Mouse (Mus musculus): ENCODE data around the gene Olfr1410. TPM values are rescaled to one million over a fixed set of nuclear protein-coding genes. Genes with fewer than 3 reads are reported as not detected.

Olfr1410 gene
- polyA plus RNA-seq, 1 experiment from 2014 or later = not detected

GRCm38 (mm10) chr1:92646111-92646510 is 40.5 kb downstream of the Olfr1410 start:
- WGBS = 62% methylated on average over 2 of the region's 2 CpGs
- H3K4me1 ChIP-seq (ENCODE audit: control insufficient read depth, insufficient read depth, low read length) = peaks cover 6% of the 10 kb centered on the region
- H3K9me3 ChIP-seq (ENCODE audit: control insufficient read depth, low read length) = no peaks in the 10 kb centered on the region
- H3K9ac ChIP-seq (replicated peaks; ENCODE audit: low read length) = no peak overlapping the region
- H3K4me3 ChIP-seq (replicated peaks; ENCODE audit: low read depth, low read length) = no peak overlapping the region
- ATAC-seq (ENCODE audit: low FRiP score, low TSS enrichment) (no peak), DNase-seq (no peak)
- no peak overlapping the region for H3K4me2 ChIP-seq (ENCODE audit: low read length)
- no peaks in the 10 kb centered on the region for H3K27me3 ChIP-seq (ENCODE audit: control insufficient read depth, insufficient read depth, low read length)
- no peaks in the 10 kb centered on the region for H3K36me3 ChIP-seq (ENCODE audit: control insufficient read depth, insufficient read depth, low read length)
- no peak overlapping the region for H3K27ac ChIP-seq (replicated peaks; ENCODE audit: low read depth, low read length)

- peaks cover 5% of the 10 kb centered on the region; the same call in 1 of the 2 replicates for H3K4me1 ChIP-seq (ENCODE audit: control insufficient read depth, insufficient read depth, low read length)
- no peak for ATAC-seq (ENCODE audit: low FRiP score, low TSS enrichment)
- H3K4me2 ChIP-seq (ENCODE audit: low read length) = no peak overlapping the region
- no peaks in the 10 kb centered on the region for H3K9me3 ChIP-seq (ENCODE audit: control insufficient read depth, low read length)
- no peak overlapping the region for H3K4me3 ChIP-seq (replicated peaks; ENCODE audit: low read depth, low read length)
- no peak overlapping the region for H3K27ac ChIP-seq (replicated peaks; ENCODE audit: low read depth, low read length)
- DNase-seq = no peak
- no peaks in the 10 kb centered on the region for H3K27me3 ChIP-seq (ENCODE audit: control insufficient read depth, insufficient read depth, low read length)
- no peaks in the 10 kb centered on the region for H3K36me3 ChIP-seq (ENCODE audit: control insufficient read depth, insufficient read depth, low read length)
- 85% methylated on average over 7 of the region's 7 CpGs for WGBS
- no peak overlapping the region for H3K9ac ChIP-seq (replicated peaks; ENCODE audit: low read length)
Measured at GRCm38 (mm10) chr1:92646601-92647000, 41.0 kb downstream of the Olfr1410 start.

- H3K27ac ChIP-seq (replicated peaks; ENCODE audit: low read depth, low read length) = no peak overlapping the region
- no peak for ATAC-seq (ENCODE audit: low FRiP score, low TSS enrichment)
- 71% methylated on average over 4 of the region's 4 CpGs for WGBS
Measured at GRCm38 (mm10) chr1:92647026-92647425, 41.4 kb downstream of the Olfr1410 start.

GRCm38 (mm10) chr1:92647752-92648151 is 42.2 kb downstream of the Olfr1410 start:
- H3K9ac ChIP-seq (replicated peaks; ENCODE audit: low read length) = no peak overlapping the region
- peak; percentile 89 for DNase-seq
- no peaks in the 10 kb centered on the region for H3K36me3 ChIP-seq (ENCODE audit: control insufficient read depth, insufficient read depth, low read length)
- no peak overlapping the region for H3K4me3 ChIP-seq (replicated peaks; ENCODE audit: low read depth, low read length)
- no peaks in the 10 kb centered on the region for H3K4me1 ChIP-seq (ENCODE audit: control insufficient read depth, insufficient read depth, low read length)
- H3K4me2 ChIP-seq (ENCODE audit: low read length) = no peak overlapping the region
- ATAC-seq (ENCODE audit: low FRiP score, low TSS enrichment) = peak; percentile 14; the same call in 1 of the 2 replicates
- 9% methylated on average over 8 of the region's 8 CpGs for WGBS
- H3K27ac ChIP-seq (replicated peaks; ENCODE audit: low read depth, low read length) = no peak overlapping the region
- H3K27me3 ChIP-seq (ENCODE audit: control insufficient read depth, insufficient read depth, low read length) = no peaks in the 10 kb centered on the region
- H3K9me3 ChIP-seq (ENCODE audit: control insufficient read depth, low read length) = no peaks in the 10 kb centered on the region

More at GRCm38 (mm10) chr1:92647026-92647425, 41.4 kb downstream of the Olfr1410 start:
- Histone ChIP-seq H3K4me1 (ENCODE audit: control insufficient read depth, insufficient read depth, low read length) (peaks cover 5% of the 10 kb centered on the region; the same call in 1 of the 2 replicates), H3K9me3 (ENCODE audit: control insufficient read depth, low read length) (no peaks in the 10 kb centered on the region), H3K4me2 (ENCODE audit: low read length) (no peak overlapping the region), H3K36me3 (ENCODE audit: control insufficient read depth, insufficient read depth, low read length) (no peaks in the 10 kb centered on the region), H3K4me3 (replicated peaks; ENCODE audit: low read depth, low read length) (no peak overlapping the region), H3K9ac (replicated peaks; ENCODE audit: low read length) (no peak overlapping the region), H3K27me3 (ENCODE audit: control insufficient read depth, insufficient read depth, low read length) (no peaks in the 10 kb centered on the region)
- DNase-seq = no peak

- no peak for ATAC-seq (ENCODE audit: low FRiP score, low TSS enrichment)
- no peak overlapping the region for H3K27ac ChIP-seq (replicated peaks; ENCODE audit: low read depth, low read length)
- no peaks in the 10 kb centered on the region for H3K27me3 ChIP-seq (ENCODE audit: control insufficient read depth, insufficient read depth, low read length)
- no peaks in the 10 kb centered on the region for H3K36me3 ChIP-seq (ENCODE audit: control insufficient read depth, insufficient read depth, low read length)
- no peak overlapping the region for H3K4me3 ChIP-seq (replicated peaks; ENCODE audit: low read depth, low read length)
- DNase-seq = no peak
- H3K4me2 ChIP-seq (ENCODE audit: low read length) = no peak overlapping the region
- H3K4me1 ChIP-seq (ENCODE audit: control insufficient read depth, insufficient read depth, low read length) = no peaks in the 10 kb centered on the region
- H3K9ac ChIP-seq (replicated peaks; ENCODE audit: low read length) = no peak overlapping the region; the same call in 1 of the 2 replicates
- no peaks in the 10 kb centered on the region for H3K9me3 ChIP-seq (ENCODE audit: control insufficient read depth, low read length)
- 56% methylated on average over 10 of the region's 10 CpGs for WGBS
Measured at GRCm38 (mm10) chr1:92648197-92648596, 42.6 kb downstream of the Olfr1410 start.

GRCm38 (mm10) chr1:92648673-92649072 is 43.1 kb downstream of the Olfr1410 start, which contains the start of gene Otos:
Gene Otos, minus strand, starts transcription at chr1:92648841.
- Histone ChIP-seq H3K4me2 (ENCODE audit: low read length) (no peak within 1 kb of the TSS), H3K9ac (replicated peaks; ENCODE audit: low read length) (no peak within 1 kb of the TSS; the same call in 1 of the 2 replicates), H3K4me1 (ENCODE audit: control insufficient read depth, insufficient read depth, low read length) (no peaks in the 10 kb centered on the region), H3K9me3 (ENCODE audit: control insufficient read depth, low read length) (no peaks in the 10 kb centered on the region), H3K36me3 (ENCODE audit: control insufficient read depth, insufficient read depth, low read length) (no peaks in the 10 kb centered on the region), H3K4me3 (replicated peaks; ENCODE audit: low read depth, low read length) (no peak within 1 kb of the TSS), H3K27me3 (ENCODE audit: control insufficient read depth, insufficient read depth, low read length) (no peaks in the 10 kb centered on the region), H3K27ac (replicated peaks; ENCODE audit: low read depth, low read length) (no peak within 1 kb of the TSS)
- DNase-seq (peak; percentile 84), ATAC-seq (ENCODE audit: low FRiP score, low TSS enrichment) (0 out of 2 replicates have a peak, but pooled peaks have one; percentile 37)
- 30% methylated on average over 8 of the region's 8 CpGs for WGBS

GRCm38 (mm10) chr1:92651467-92651866 is 45.9 kb downstream of the Olfr1410 start:
- H3K9me3 ChIP-seq (ENCODE audit: control insufficient read depth, low read length) = no peaks in the 10 kb centered on the region
- peak overlapping the region; percentile 16; the same call in 1 of the 2 replicates for H3K9ac ChIP-seq (replicated peaks; ENCODE audit: low read length)
- DNase-seq (no peak), ATAC-seq (ENCODE audit: low FRiP score, low TSS enrichment) (no peak)
- no peaks in the 10 kb centered on the region for H3K27me3 ChIP-seq (ENCODE audit: control insufficient read depth, insufficient read depth, low read length)
- no peak overlapping the region for H3K4me2 ChIP-seq (ENCODE audit: low read length)
- 60% methylated on average over 3 of the region's 3 CpGs for WGBS
- no peak overlapping the region for H3K27ac ChIP-seq (replicated peaks; ENCODE audit: low read depth, low read length)
- H3K36me3 ChIP-seq (ENCODE audit: control insufficient read depth, insufficient read depth, low read length) = no peaks in the 10 kb centered on the region
- no peak overlapping the region for H3K4me3 ChIP-seq (replicated peaks; ENCODE audit: low read depth, low read length)
- no peaks in the 10 kb centered on the region for H3K4me1 ChIP-seq (ENCODE audit: control insufficient read depth, insufficient read depth, low read length)

GRCm38 (mm10) chr1:92653179-92653578 is 47.6 kb downstream of the Olfr1410 start:
- H3K9ac ChIP-seq (replicated peaks; ENCODE audit: low read length) = no peak overlapping the region
- H3K4me1 ChIP-seq (ENCODE audit: control insufficient read depth, insufficient read depth, low read length) = no peaks in the 10 kb centered on the region
- no peak overlapping the region for H3K4me2 ChIP-seq (ENCODE audit: low read length)
- WGBS = 92% methylated on average over 3 of the region's 3 CpGs
- H3K9me3 ChIP-seq (ENCODE audit: control insufficient read depth, low read length) = no peaks in the 10 kb centered on the region
- H3K4me3 ChIP-seq (replicated peaks; ENCODE audit: low read depth, low read length) = no peak overlapping the region
- no peak for DNase-seq
- H3K36me3 ChIP-seq (ENCODE audit: control insufficient read depth, insufficient read depth, low read length) = no peaks in the 10 kb centered on the region
- no peaks in the 10 kb centered on the region for H3K27me3 ChIP-seq (ENCODE audit: control insufficient read depth, insufficient read depth, low read length)
- no peak overlapping the region for H3K27ac ChIP-seq (replicated peaks; ENCODE audit: low read depth, low read length)
- no peak for ATAC-seq (ENCODE audit: low FRiP score, low TSS enrichment)

GRCm38 (mm10) chr1:92654676-92655075 is 49.1 kb downstream of the Olfr1410 start:
- no peak overlapping the region for H3K9ac ChIP-seq (replicated peaks; ENCODE audit: low read length)
- H3K27ac ChIP-seq (replicated peaks; ENCODE audit: low read depth, low read length) = no peak overlapping the region
- no peaks in the 10 kb centered on the region for H3K9me3 ChIP-seq (ENCODE audit: control insufficient read depth, low read length)
- WGBS = 72% methylated on average over 2 of the region's 2 CpGs
- DNase-seq = no peak
- ATAC-seq (ENCODE audit: low FRiP score, low TSS enrichment) = no peak
- no peaks in the 10 kb centered on the region for H3K27me3 ChIP-seq (ENCODE audit: control insufficient read depth, insufficient read depth, low read length)
- no peaks in the 10 kb centered on the region for H3K4me1 ChIP-seq (ENCODE audit: control insufficient read depth, insufficient read depth, low read length)
- H3K4me3 ChIP-seq (replicated peaks; ENCODE audit: low read depth, low read length) = no peak overlapping the region
- no peaks in the 10 kb centered on the region for H3K36me3 ChIP-seq (ENCODE audit: control insufficient read depth, insufficient read depth, low read length)
- no peak overlapping the region for H3K4me2 ChIP-seq (ENCODE audit: low read length)

Measured in midbrain, embryonic 14.5 days (tissue).